Mouse (Mus musculus) regulatory T cell (primary cell): ENCODE measurements around the gene Car6.

Source experiments
- in situ Hi-C: fragments of 300-600 bp; cut with MboI, MseI; formaldehyde crosslinking; loops from one replicate; pipeline ENCODE4 v1.15.1; 2025; ENCODE audit warnings: high pct_unique_total_duplicates

Car6 gene

DNA sequence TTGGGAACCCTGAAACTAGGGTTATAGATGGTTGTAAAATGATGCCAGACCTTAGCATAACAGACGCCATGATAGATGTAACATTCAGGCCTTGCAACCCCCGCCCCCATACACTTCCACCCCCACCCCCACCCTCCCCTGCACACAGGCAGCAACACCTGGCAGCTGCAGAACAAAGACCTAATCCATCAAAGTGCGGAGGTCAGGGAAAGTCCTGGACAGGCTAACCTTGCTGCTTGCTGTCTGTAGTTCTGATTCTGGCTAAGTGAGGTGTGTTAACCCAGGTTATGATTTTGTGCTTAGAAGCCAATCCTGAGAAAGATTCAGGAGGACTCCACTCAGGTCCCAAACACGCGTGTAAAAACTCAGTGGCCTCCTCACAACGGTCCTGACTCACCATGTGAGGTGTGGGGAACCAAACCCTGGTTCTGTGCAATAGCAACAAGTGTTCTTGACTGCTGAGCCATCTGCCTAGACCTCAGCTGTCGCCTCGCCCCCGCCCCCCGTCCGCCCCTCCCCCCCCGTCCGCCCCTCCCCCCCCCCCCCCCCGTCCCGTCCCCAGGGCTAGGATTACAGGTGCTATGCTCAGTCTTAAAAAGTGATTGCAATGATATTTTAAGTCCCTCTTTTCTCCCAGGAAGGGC is 28.7 kb upstream of the Car6 start:
- in situ Hi-C loops: no loop called here

DNA sequence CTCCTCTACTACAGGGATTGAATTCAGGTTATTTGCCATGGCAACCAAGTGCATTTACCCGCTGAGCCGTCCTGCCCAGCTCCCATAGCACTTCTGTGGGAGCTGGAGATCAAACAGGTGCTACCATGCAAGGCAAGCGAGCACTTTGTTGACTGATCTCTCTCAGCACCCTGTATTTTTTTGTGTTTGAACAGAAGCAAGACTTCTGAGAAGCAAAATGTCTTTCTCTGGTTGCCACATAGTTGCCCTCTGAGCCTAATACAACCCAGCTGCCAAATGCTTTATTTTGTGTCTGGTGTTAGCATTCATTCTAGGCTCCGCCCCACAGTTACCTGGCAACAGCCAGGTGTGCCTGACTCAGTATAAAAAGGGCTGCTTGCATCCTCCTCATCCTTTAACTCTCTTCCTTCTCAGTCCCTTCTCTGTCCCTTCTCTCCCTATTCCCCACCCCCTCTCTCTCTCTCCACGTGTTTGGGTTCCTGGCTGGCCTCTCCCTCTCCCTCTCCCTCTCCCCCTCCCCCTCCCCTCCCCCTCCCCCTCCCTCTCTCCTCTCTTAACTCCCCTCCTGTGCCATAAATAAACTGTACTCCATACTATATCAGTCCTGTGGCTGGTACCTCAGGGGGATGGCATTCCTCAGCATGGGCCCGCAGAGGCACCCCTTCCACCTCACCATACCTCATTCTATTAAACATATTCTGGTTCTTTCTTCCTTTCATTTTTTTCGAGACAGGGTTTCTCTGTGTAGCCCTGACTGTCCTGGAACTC is 27.6 kb upstream of the Car6 start:
- in situ Hi-C loops: no loop called here

DNA sequence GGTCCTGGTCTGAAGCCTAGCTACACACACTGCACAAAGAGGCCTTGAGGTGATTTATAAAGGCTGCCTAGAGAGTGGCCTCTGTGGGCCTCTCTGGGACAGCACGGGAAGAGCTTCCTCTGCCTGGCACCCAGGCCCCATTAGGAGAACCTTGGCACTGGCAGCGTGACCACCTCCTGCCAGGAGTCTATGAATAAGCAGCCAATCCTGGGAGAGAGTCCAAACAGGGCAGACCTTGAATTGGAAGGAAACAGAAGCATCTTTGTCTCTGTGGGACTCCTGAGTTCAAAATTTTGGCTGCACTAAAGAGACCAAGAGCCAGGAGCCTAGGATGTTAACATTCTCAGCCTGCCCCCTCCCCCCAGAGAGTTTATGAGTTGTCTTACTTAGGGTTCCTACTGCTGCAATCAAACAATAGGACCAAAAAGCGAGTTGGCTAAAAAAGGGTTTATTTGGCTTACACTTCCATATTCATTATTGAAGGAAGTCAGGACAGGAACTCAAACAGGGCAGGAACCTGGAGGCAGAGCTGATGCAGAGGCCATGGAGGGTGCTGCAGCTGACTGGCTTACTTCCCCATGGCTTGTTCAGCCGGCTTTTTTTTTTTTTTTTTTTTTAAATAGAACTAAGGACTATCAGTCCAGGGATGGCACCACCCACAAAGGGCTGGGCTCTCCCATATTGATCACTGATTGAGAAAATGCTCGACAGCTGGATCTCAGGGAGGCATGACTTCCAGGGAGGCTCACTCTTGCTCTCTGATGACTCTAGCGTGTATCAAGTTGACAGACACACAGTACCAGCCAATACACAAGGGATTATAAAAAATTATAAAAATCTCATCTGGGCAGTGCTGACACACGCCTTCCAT is 25.9 kb upstream of the Car6 start:
- in situ Hi-C loops: no loop called here

DNA sequence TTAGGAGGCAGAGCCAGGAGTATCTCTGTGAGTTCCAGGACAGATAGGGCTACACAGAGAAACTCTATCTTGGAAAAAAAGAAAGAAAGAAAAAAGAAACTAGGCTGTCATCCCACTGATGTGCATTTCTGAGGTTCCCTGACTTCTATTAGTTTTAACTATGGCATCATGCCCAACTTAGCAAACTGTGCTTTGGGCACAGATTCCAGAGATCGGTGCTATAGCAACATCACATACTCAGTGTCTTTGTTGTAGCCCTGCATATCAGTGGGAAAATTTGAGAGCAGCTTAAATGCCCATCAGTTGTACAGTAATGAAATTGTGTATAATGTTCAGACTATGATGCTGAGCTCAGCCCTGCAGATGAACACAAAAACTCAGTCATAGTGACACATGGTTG is 24.6 kb upstream of the Car6 start:
- in situ Hi-C loops: no loop called here

DNA sequence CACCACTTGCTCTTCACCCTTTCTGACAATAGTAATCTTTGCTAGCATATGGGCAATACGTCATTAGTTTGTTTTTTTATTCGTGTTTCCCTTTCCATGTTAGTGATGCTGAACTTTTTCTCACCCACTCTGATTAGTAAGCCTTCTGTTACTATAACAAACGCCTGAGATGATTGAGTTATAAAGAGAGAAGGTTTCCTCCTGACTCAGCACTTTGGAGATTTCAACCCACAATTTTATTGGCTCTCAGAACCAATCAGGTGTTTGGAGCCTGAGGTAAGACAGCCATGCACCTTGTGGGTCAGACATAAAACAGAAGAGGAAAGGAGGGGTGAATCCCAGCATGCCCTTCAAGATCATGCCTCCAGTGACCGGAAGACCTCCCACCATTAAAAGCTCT is 22.7 kb upstream of the Car6 start:
- in situ Hi-C loops: loop anchor here (25.0 kb wide), 1 partner anchor 1912 kb away; no protein-coding TSS in a partner anchor

DNA sequence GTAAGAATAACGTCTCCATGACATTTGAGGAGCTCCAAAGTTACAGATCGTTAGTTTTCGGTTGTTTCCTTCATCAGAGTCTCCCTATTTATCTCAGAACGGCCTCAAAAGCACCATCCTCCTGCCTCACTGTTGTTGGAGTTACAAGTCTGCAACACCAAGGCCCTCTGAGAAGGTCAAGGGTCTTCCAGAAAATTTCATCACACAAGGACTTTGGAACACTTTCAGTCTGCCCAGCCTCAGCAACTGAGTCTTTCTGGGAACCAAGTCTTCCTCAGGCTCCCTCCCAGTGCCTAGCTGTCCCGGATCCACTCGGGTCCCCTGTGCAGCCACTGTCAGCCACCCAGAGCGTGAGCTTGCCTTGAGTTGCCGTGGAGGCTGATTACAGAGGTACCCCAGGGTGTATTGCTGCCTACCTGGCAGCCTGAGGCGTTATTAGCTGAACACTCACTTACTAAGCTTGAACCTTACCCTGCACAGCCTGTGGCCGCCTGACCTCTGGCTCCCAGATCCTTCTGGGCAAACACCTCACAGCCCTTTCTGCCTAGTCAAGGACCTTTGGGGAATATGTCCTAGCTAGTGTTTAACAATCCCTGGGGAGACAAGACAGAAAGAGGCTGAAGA is 20.0 kb upstream of the Car6 start:
- in situ Hi-C loops: loop anchor here (25.0 kb wide), 1 partner anchor 1909 kb away; no protein-coding TSS in a partner anchor

DNA sequence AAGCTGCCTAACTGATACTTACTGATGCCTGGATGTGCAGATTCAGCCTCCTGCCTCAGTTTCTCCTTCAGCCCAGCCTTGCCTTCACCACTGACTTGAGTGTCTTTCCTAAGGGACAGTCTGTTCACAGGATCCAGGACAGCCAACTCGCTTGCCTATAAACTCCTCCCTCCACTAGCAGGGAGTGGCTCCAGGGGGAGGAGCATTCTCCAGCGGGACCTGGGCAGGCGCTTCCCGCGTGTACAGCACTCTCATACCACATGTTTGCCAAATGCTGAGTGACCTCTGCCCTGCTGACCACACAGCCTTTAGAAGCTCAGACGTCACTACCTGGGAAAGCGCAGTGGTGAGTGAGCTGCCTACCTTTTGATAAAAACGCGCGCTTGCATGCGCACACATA is 19.5 kb upstream of the Car6 start:
- in situ Hi-C loops: loop anchor here (25.0 kb wide), 1 partner anchor 1908 kb away; no protein-coding TSS in a partner anchor

DNA sequence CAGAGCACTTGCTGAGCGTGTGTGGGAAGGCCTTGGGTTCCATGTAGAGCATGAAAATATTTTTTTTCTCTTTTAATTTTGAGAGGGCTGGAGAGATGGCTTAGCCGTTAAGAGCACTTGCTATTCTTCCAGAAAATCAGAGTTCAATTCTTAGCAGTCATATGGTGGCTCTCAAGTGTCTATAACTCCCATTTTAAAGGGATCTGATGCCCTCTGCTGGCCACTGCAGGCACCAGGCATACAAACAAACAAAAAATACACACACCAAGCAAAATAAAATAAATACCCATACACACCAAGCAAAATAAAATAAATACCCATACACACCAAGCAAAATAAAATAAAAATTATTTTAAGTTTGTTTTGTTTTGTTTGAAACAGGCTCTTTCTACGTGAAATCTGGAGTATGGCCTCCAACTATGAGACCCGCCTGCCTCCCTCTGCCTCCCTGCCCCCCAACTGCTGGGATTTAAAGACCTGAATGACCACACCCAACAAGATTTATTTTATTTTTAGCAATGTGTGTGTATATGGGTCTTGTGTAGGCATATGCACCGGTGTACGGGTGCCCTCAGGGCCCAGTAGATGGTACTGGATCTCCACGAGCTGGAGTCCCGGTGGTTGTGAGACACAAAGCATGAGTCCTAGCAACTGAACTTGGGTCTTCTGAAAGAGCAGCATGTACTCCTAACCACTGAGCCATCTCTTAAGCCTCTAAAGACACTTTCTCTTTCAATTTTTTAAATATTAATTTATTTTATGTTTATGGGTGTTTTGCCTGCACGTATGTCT is 18.6 kb upstream of the Car6 start:
- in situ Hi-C loops: loop anchor here (25.0 kb wide), 1 partner anchor 1907 kb away; no protein-coding TSS in a partner anchor

DNA sequence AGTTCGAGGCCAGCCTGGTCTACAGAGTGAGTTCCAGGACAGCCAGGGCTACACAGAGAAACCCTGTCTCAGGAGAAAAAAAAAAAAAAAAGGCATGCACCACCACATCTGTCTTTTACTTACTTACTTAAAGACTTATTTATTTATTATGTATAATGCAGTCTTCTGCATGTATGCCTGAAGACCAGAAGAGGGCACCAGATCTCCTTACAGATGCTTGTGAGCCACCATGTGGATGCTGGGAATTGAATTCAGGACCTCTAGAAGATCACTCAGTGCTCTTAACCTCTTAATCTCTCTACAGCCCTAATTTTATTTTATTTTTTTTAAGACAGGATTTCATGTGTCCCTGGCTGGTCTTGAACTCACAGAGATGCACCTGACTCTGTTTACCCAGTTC is 16.8 kb upstream of the Car6 start:
- in situ Hi-C loops: loop anchor here (25.0 kb wide), 1 partner anchor 1906 kb away; no protein-coding TSS in a partner anchor

DNA sequence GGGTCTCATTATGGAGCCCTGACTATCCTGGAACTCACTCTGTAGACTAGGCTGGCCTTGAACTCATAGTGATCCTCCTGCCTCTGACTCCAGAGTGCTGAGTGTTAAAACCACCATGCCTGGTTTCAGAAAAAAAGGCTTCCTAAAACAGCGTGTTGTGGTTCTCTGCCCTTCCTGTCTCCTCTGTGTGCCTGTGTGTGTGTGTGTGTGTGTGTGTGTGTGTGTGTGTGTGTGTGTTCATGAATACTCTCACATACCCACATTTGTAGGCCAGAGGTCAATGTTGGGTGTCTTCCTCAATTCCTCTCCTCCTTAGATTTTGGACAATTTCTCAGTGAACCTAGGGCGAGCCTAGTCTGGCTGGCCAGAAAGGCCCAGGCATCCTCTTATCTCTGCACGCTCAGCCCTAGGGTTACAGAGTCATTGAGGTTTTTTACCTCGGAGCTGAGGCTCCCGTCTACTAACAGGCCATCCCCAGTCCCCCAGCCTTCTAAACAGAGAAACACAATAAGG is 16.0 kb upstream of the Car6 start:
- in situ Hi-C loops: loop anchor here (25.0 kb wide), 1 partner anchor 1905 kb away; no protein-coding TSS in a partner anchor

DNA sequence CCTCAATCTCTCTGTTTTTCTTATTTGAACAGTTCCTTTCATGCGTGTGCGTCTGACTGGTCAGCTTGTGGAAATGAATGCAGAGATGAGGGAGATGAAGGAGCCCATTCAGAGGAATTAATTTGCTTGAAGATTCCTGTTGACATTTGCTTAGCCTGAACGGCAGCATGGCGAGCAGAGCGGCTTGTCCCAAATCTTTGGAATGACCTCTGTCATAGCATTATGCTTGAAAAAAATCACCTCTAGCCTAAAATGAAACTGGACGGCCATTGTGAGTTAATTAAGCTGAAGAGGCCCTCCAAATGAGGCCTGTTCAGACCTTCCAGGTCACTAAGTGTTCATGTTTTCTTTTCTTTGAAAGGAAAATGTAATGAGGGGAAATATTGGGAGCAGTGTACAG is 15.3 kb upstream of the Car6 start:
- in situ Hi-C loops: loop anchor here (25.0 kb wide), 1 partner anchor 1904 kb away; no protein-coding TSS in a partner anchor

DNA sequence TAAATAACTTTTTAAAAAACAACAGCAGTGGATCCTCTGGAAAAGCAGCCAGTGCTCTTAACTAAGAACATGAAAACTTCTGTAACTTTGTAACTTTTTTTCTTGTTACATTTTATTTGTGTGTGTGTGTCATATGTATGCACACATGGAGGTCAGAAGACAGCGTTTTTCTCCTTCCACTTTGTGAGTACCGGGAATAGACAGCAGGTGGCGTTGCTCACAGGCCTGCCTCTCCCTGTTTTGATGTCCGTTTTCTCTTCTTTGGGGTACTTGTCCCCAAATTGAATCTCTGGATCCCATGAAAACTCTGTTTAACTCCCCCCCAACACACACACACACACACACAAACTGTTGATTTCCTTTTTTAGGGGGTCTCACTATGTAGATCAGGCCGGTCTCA is 12.8 kb upstream of the Car6 start:
- in situ Hi-C loops: loop anchor here (25.0 kb wide), 1 partner anchor 1902 kb away; no protein-coding TSS in a partner anchor

DNA sequence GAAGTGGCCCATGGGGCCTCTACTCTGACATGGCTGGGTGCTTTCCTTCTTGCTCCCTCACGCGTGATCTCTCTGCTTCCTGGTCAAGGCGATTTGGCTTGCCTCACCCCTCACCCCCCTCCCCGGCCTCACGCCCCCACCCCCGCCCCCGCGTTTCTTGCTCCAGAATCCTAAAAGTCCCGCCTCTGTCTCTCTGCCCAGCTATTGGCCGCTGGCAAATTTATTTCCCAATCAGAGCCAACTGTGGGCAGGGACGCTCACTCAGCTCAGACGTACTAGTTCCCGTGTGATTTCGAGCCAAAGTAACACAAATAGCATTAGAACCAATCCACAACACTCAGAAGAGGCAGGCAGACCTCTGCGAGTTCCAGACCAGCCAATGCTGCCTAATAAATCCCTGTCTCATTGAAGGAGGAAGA is 11.4 kb upstream of the Car6 start:
- in situ Hi-C loops: loop anchor here (25.0 kb wide), 1 partner anchor 1900 kb away; no protein-coding TSS in a partner anchor

DNA sequence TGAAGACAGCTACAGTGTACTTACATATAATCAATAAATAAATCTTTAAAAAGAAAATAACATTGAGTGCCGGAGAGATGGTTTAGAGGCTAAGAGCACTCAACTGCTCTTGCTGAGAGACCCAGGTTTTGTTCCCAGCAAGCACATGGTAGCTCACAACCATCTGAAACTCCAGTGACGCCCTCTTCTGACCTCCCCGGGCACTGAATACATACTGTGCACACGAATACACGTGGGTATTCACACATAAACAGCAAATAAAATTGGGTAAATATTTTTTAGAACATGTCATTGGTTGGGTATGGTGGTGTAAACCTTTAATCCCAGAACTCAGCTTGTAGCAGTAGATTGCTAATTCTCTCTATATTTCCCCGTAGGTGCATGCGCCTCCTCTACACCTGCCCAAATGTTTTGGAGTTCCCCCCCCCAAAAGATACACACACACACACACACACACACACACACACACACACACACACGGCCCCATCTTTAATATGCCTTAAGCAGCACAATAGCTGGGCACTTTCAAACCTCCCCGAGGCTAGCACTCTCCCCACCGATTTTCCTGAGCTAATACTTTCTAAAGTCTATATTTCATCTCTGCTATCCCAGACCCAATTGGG is 10.9 kb upstream of the Car6 start:
- in situ Hi-C loops: loop anchor here (25.0 kb wide), 1 partner anchor 1900 kb away; no protein-coding TSS in a partner anchor

DNA sequence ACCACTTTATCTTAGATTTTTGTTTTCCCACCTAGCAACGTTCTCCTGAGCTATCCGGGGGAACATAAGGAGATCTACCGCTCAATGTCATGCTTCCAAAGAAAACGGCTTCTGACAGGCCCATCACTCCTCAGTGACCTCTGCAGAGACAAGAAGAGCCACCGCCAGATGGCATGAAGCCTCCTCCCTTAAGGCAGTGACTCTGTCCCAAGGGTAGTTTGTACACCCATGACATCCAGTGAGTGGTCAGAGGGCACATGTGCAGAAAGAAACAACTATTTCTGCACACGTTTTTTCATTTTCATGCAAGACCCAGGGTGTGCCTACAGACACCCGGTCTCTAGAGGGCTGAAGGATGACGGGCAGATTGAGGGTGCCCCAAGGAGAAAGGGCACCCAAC is 9.2 kb upstream of the Car6 start:
- in situ Hi-C loops: loop anchor here (25.0 kb wide), 1 partner anchor 1898 kb away; no protein-coding TSS in a partner anchor

DNA sequence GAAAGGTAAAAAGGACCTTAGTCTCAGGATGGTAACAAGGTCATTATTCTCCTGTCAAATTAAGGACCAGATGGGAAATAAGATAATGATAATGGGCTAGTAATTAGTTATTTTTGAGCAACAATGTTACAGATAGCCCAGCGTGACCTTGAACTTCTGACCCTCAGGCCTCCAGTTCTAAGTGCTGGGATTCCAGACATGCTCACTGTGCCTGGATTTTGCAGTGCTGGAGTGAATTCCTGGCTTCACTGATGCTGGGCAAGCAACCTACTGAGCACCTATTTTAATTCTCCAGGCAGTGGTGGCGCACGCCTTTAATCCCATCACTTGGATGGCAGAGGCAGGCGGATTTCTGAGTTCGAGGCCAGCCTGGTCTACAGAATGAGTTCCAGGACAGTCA is 8.6 kb upstream of the Car6 start:
- in situ Hi-C loops: loop anchor here (25.0 kb wide), 1 partner anchor 1897 kb away; no protein-coding TSS in a partner anchor

DNA sequence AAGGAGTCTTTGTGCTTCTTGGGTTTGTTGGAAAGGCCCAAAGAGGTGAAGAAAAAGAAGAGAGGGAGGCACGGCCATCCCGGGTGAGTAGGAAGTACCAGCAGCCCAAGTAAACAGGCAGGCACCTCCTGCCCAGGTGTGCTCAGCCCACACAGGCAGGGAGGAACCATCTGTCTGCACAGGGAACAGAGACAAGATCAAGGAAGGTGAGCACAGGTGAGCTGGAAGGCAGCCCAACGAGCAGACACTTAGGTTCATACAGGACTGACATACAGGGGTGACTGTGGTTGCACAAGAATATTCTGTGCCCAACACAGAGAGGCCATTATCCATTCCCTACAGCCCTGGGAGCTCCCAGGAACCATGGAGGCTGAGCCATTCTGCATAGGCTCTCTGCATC is 3.7 kb upstream of the Car6 start:
- in situ Hi-C loops: loop anchor here (25.0 kb wide), 1 partner anchor 1893 kb away; no protein-coding TSS in a partner anchor

DNA sequence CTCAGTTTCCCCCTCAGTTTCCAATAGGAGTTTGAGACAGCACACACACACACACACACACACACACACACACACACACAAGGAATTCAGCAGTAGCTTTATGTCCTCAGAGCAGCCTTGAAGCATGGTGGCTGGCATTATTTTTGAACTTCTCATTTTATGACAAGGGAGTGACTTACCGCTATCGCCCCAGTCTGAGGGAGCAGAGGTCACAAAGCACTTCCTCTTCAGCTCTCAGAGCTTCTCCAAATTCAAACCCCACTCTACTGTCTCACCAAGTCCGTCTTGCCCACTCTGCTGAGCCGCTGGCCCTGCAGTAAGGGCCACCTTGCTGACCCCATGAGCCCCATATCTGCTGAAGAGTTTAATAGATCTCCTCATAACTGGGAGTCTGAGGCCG is 1.6 kb upstream of the Car6 start:
- in situ Hi-C loops: loop anchor here (25.0 kb wide), 1 partner anchor 1890 kb away; no protein-coding TSS in a partner anchor

DNA sequence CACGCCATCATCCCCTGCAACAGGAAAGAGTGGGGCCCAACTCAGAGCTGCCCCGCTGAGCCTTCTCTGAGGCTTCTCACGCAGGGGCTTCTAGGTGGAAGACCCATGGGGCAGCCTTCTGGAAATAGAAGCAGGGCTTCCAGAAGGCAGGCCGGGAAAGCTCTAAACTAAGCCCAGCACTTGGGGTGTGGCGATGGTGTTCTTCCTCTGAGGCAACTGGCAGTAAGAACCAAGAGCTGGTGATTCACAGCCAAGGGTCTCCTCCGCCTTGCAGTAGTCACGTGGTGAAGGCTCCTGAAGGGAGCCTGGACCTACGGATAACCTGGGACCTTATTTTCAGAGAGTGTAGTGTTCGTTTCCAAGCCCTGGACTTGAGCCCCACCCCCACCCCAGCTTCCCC is 2.9 kb downstream of the Car6 start:
- in situ Hi-C loops: loop anchor here (5.0 kb wide), 1 partner anchor 104 kb away; no protein-coding TSS in a partner anchor
